Mouse (Mus musculus) G1E (cell line): ENCODE data around the gene Rplp0. TPM values are rescaled to one million over a fixed set of nuclear protein-coding genes. Genes with fewer than 3 reads are reported as not detected.

ENCODE experiments used
- ATAC-seq: 2 replicates; pipeline ENCODE4 v1.8.0; 2016; ENCODE audit warnings: mild to moderate bottlenecking; ENCODE audit not compliant: insufficient number of reproducible peaks, poor library complexity, low FRiP score, severe bottlenecking; ENCODE audit errors: extremely low read depth
- DNase-seq: peaks from one replicate; pipeline ENCODE4 v3.0.0; 2012; ENCODE audit warnings: low spot score
- H3K27me3 ChIP-seq: 2 replicates; pipeline ENCODE4 v1.6.1; 2012; ENCODE audit warnings: mild to moderate bottlenecking, low read length, inconsistent platforms; ENCODE audit not compliant: insufficient read depth
- H3K36me3 ChIP-seq: replicated peaks from 2 replicates; pipeline ENCODE3; 2012; ENCODE audit warnings: mild to moderate bottlenecking, inconsistent platforms
- H3K4me1 ChIP-seq: 2 replicates; pipeline ENCODE4 v1.6.1; 2012; ENCODE audit warnings: low read depth, low read length, inconsistent platforms, mixed read lengths; ENCODE audit not compliant: insufficient read depth
- H3K4me3 ChIP-seq: 2 replicates; pipeline ENCODE4 v1.5.1; 2012; ENCODE audit warnings: low read depth, mild to moderate bottlenecking, inconsistent platforms, low read length, moderate library complexity, mixed read lengths
- H3K9me3 ChIP-seq: replicated peaks from 2 replicates; pipeline ENCODE4 v1.6.1; 2012; ENCODE audit warnings: inconsistent platforms
- CTCF ChIP-seq: IDR thresholded peaks from 2 replicates; pipeline ENCODE4 v1.5.1; 2012; ENCODE audit warnings: low read depth, low read length, inconsistent platforms, mixed read lengths
- GATA1 ChIP-seq: IDR thresholded peaks from 2 replicates; pipeline ENCODE4 v1.6.1; 2012; ENCODE audit warnings: borderline replicate concordance, low read length, inconsistent platforms, mixed read lengths
- GATA2 ChIP-seq: IDR thresholded peaks from 2 replicates; pipeline ENCODE4 v1.6.1; 2012; ENCODE audit warnings: low read depth, low read length, inconsistent platforms, borderline replicate concordance
- POLR2AphosphoS5 ChIP-seq: IDR thresholded peaks from 2 replicates; pipeline ENCODE4 v1.6.1; 2012; ENCODE audit warnings: low read depth, low read length, inconsistent platforms; ENCODE audit not compliant: insufficient replicate concordance
- TAL1 ChIP-seq: conservative IDR thresholded peaks from 2 replicates; pipeline ENCODE4 v1.6.1; 2012; ENCODE audit warnings: low read depth, low read length, inconsistent platforms, mixed read lengths
- polyA plus RNA-seq: library from polyadenylated mRNA; stranded (reverse); fragments of >175 nt; gene quantifications from 2 replicates; pipeline ENCODE4 v1.2.3, GENCODE M21; 2012
- total RNA-seq, 2 experiments: library from RNA; stranded (forward) in 1 of 2; stranded (reverse) in 1 of 2; fragments of 200-1000 nt in 1 of 2; fragments of >200 nt in 1 of 2; fragmentation: Nextera tagmentation in 1 of 2; gene quantifications; 2 replicates each; pipeline ENCODE4 v1.2.3; 2014 to 2017

Gene Rplp0
- total and polyA plus RNA-seq, 3 experiments, result 915 to 1,362 (median 980) TPM

- TF ChIP-seq TAL1, result no peak
- TF ChIP-seq GATA2, result no peak
- TF ChIP-seq POLR2AphosphoS5, result no peak
- ATAC-seq (no peak), DNase-seq (peak; percentile 73)
- Histone ChIP-seq H3K4me1 (peaks cover 30% of the 10 kb centered on the region), H3K9me3 (no peaks in the 10 kb centered on the region), H3K36me3 (peaks cover 47% of the 10 kb centered on the region), H3K27me3 (peaks cover 10% of the 10 kb centered on the region; the same call in 1 of the 2 replicates), H3K4me3 (no peak overlapping the region; the same call in 1 of the 2 replicates)
These were observed 15.6 kb upstream of the Rplp0 start for GRCm38 (mm10) chr5:115543509-115544253.

- Histone ChIP-seq H3K27me3 (peaks cover 9% of the 10 kb centered on the region; the same call in 1 of the 2 replicates), H3K9me3 (no peaks in the 10 kb centered on the region), H3K4me1 (peaks cover 25% of the 10 kb centered on the region), H3K4me3 (no peak overlapping the region), H3K36me3 (peaks cover 57% of the 10 kb centered on the region)
- ATAC-seq (no peak), DNase-seq (no peak)
- TF ChIP-seq TAL1 (no peak), POLR2AphosphoS5 (no peak), GATA1 (no peak), CTCF (no peak), GATA2 (no peak)
These were observed 14.5 kb upstream of the Rplp0 start for GRCm38 (mm10) chr5:115544655-115545185.

- Histone ChIP-seq H3K4me1 (peaks cover 25% of the 10 kb centered on the region), H3K36me3 (peaks cover 67% of the 10 kb centered on the region), H3K4me3 (no peak overlapping the region), H3K9me3 (no peaks in the 10 kb centered on the region), H3K27me3 (peaks cover 11% of the 10 kb centered on the region; the same call in 1 of the 2 replicates)
- DNase-seq (no peak), ATAC-seq (no peak)
- TF ChIP-seq GATA1 (no peak), TAL1 (no peak), CTCF (no peak), GATA2 (no peak), POLR2AphosphoS5 (no peak)
These were observed 13.6 kb upstream of the Rplp0 start for GRCm38 (mm10) chr5:115545636-115546035.

- no peak for DNase-seq
- peaks cover 11% of the 10 kb centered on the region; the same call in 1 of the 2 replicates for H3K27me3 ChIP-seq
- peaks cover 25% of the 10 kb centered on the region for H3K4me1 ChIP-seq
- H3K9me3 ChIP-seq, result no peaks in the 10 kb centered on the region
- H3K36me3 ChIP-seq, result peaks cover 76% of the 10 kb centered on the region
- no peak overlapping the region for H3K4me3 ChIP-seq
- no peak for TF ChIP-seq TAL1
- TF ChIP-seq POLR2AphosphoS5, result no peak
- no peak for TF ChIP-seq GATA2
- no peak for TF ChIP-seq GATA1
- TF ChIP-seq CTCF, result no peak
- no peak for ATAC-seq
These were observed 12.7 kb upstream of the Rplp0 start for GRCm38 (mm10) chr5:115546536-115546935.

- peaks cover 25% of the 10 kb centered on the region for H3K4me1 ChIP-seq
- DNase-seq (no peak), ATAC-seq (no peak)
- TF ChIP-seq CTCF (no peak), POLR2AphosphoS5 (no peak), GATA2 (no peak), GATA1 (no peak), TAL1 (no peak)
- H3K36me3 ChIP-seq, result peaks cover 80% of the 10 kb centered on the region
- peaks cover 10% of the 10 kb centered on the region; the same call in 1 of the 2 replicates for H3K27me3 ChIP-seq
- H3K9me3 ChIP-seq, result no peaks in the 10 kb centered on the region
- no peak overlapping the region for H3K4me3 ChIP-seq
These were observed 12.3 kb upstream of the Rplp0 start for GRCm38 (mm10) chr5:115547014-115547413.

GRCm38 (mm10) chr5:115547421-115547820 is 11.8 kb upstream of the Rplp0 start:
- H3K36me3 ChIP-seq, result peaks cover 84% of the 10 kb centered on the region
- ATAC-seq, result no peak
- H3K4me1 ChIP-seq, result peaks cover 23% of the 10 kb centered on the region
- TF ChIP-seq GATA1 (no peak), POLR2AphosphoS5 (no peak), GATA2 (no peak), CTCF (no peak), TAL1 (no peak)
- DNase-seq, result no peak
- peaks cover 6% of the 10 kb centered on the region; the same call in 1 of the 2 replicates for H3K27me3 ChIP-seq
- H3K9me3 ChIP-seq, result no peaks in the 10 kb centered on the region
- no peak overlapping the region for H3K4me3 ChIP-seq
